Mouse (Mus musculus) testis, postnatal 10 days (tissue): ENCODE measurements around the gene Nrxn2.

Experiments
- DNase-seq: peaks from one replicate; pipeline ENCODE4 v3.0.0; 2021; ENCODE audit warnings: low spot score

Nrxn2 gene

DNA sequence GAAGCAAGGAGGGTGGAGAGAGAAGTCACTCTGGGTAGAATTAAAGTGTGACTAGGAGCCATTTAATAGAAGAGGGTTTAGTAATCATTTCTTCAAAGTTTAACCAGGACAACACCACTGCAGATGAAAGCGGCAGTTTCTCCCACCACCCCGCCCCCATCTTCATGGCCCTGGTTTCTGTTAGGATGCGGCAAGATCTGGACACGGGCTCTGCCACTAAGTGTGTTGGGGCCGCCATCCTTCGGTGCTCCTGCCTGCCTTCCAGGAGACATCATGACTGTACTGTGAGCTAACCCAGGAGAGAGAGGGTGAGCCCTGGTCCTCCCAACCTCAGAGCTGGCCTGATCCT, 124.5 kb downstream of the Nrxn2 start:
- DNase-seq: no peak

DNA sequence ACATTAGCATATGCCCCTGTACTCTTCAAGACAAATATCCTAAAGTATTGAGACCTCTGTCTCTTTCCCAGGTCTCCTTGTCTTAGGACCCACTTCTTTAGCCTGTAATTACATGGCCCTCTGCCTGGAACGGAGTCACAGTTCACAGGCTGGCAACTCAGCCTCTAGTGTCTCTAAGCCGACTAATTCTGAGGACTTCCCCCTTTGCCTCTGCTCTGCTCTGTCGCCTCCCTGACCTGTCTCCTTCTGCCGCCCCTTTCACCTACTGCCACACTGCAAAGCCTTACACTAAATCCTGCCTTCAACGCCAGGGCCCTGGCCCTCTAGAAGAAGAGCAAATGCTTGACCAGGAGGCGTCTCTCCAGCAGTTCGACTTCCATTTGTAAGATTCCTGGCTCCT, 125.0 kb downstream of the Nrxn2 start:
- no peak for DNase-seq

DNA sequence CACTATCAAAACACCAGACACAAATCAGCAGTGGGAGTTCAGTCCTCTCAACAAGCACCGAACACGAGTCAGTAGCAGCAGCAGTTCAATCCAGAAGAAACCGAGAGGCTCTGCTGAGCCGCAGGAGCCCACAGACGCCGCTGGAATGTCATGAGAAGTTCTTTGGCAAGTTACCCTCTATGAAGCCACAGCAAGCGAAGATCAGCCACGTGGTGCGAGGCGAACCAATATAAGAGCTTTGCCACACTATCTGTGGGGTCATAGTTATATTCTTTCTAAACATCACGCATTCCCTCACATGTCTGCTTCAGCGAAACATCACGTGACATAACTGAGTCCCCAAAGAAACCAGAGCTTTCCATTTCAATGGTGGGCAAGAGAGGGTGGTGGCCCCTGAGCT, 126.2 kb downstream of the Nrxn2 start:
- DNase-seq: no peak

DNA sequence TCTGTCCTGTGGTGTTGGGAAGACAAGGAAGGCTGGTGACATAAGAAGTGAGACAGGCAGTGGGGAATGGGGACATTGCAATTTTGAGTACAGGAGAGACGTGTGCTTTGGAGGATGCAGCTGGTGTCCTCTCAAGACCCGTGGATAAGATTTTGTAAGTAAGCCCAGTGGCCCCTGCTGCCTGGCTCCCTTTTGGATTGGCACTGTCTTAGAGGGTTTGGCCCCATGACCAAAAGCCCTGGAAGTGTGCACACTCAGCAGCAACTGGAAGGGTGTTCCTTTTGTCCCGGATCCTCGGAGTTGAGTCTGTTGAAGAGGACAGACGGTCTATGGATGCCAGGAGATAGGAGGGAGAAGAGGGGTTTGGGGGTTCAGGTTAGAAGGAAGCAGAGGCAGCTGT, 127.0 kb downstream of the Nrxn2 start:
- no peak for DNase-seq

DNA sequence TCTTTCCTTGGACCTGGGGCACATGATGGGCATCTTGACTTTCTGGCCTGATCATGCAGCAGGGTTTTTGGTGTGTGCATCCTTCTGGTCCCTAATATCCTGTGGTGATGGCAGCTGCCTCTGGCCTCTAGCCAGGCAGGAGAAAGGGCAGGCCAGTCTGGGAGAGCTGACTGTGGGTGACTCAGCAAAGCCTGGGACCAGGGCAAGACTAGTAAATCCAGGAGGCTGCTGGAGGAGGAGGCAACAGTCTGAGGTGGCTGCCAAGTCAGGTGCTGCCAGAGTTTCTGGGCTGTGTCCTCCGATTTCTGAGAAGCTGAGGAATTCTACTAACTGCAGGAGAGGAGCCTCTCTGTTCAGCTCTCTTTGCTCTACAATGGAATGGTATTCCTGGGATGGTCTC, 127.6 kb downstream of the Nrxn2 start:
- DNase-seq: no peak

DNA sequence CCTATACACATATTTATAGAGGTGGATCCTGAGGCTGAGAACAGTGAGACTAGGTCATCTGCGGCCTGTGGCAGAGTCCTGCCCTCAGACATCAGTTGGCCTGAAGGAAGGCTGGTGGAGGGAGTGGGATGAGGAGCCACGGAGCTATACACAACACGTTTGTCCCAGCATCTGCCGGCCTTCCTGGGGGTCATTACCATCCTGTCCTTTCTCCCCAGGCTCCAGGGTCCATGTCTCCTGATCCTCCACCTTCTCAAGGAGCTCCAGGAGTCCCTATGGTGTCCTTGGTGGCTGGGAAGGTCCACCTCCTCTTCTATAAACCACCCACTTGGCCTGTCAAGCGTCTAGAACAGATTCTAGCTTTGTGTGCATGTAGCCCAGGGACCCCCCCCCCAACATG, 129.3 kb downstream of the Nrxn2 start:
- DNase-seq: no peak

DNA sequence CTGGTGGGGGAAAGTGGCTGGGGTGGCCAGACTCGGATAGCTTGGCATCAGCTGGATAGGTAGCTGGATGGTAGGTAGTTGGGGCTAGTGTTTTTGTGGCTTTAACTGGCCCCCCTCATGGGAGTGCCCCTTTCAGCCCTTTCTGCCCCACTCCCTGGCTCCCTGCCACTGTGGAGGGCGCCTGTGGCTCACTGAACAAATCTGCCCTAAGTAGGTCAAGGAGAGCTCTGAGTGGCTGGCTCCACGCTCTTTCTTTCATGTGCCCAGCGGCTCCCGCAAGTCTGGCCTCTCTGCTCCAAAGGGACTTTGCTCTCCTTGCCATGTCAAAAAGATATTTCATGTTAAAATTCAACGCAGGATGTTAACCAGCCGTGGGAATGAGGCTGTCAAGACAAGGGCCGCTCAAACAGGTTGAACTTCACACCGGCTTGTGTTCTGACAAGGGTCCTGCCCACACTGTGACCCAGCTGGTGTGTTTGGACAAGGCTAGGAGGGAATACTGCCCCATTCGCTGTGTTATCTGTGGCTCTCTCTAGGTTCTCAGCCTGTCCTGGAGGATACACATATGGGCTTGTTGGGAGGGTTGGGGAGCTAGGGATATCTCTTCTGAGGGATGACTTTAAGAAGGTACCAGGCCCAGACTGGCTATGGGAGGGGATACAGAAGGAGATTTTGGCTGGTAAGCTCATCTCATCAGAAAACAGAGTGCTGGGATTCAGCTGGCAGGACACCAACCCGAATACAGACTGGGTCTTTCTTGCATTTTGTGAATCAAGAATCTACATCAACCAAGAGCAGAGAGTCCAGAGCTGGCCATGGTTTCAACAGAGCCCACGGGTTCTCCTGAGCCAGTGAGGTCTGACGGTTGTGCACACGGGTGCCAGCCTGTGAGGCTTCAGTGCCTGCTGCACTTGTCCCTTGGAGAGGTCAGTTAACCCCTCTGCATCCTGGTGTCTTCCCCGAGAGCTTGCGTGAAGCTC, 130.2 kb downstream of the Nrxn2 start:
- no peak for DNase-seq

DNA sequence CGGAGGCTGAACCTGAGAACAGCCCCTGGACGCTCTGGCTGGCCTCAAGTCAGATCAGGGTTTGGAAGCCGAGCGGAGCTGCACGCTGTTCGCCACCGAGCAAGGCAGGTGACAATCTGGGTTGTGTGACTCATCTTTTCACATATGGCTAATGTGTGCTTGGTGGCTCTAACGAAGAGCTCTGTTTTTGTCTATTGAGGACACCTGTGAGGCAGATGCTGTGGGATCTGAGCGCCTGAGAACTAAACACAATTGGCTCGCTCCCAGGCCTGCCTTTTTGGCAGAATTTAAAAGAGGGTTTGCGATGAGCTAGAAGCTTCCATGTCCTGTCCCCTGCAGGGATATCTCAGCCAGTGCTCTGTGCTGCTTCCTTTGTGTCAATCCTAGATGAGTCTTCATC, 131.0 kb downstream of the Nrxn2 start:
- no peak for DNase-seq

DNA sequence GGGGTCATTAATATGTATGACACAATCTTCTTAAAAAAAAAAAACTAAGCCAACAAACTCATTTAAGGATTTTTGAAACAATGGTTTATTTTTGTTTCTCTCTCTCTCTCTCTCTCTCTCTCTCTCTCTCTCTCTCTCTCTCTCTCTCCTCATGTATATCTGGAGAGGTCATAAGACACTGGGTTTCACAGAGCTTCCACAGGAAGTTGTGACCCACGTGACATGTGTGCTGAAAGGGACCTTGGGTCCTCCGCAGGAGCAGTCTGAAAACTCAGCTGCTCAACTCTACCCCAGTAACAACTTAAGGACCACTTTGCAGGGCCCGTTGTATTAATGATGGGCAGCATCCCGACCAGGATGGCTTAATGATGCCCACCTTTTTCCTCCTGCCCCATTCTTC, 132.7 kb downstream of the Nrxn2 start:
- DNase-seq: no peak

DNA sequence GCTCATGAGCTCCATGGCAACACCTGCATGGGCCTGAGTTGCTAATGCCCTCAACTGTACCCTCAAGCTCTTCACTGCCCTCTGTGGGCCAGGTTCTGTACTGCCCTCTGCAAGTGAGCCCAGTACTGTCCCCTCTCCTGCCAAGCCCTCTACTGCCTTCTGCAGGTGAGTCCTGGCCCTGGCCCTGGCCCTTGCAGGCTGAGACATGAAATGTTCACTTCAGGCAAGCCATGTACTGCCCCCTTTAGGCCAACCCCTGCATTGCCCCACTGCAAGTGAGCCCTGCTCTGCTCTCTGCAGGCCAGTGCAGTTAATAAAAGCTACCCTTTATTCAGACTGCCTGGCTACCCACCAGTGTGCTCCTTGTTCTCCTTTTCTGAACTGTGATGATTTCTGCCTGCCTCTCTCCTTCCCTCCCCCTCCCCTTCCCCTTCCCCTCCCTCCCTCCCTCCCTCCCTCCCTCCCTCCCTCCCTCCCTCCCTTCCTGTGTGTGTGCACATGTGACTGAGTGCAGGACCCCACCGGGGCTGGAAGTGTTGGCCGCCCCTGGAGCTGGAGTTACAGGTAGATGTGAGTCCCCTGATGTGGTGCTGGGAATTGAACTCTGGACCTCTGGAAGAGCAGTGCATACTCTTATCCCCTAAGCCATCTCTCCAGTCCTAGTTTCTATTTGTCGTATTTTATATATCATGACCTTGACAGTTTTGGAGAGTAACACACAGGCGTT, 133.9 kb downstream of the Nrxn2 start:
- peak; percentile 62 for DNase-seq

DNA sequence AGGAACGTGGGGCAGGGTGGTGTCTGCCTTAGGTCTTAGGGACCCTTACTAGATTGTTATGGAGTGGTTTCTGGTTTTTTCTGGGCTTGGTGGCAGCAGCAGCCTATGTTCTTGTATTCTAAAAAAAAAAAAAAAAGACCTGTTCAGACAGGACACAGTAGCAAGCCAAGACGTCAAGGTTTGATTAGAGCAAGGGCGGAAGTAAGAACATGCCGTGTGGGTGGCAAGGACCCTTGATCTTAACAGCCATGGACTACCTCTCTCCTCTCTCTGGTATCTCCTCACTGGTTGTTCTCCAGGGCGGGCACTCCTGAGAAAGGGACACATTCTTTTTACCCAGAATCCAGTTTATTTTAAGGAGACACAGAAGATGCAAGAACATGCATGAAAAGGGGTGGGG, 134.6 kb downstream of the Nrxn2 start:
- no peak for DNase-seq

DNA sequence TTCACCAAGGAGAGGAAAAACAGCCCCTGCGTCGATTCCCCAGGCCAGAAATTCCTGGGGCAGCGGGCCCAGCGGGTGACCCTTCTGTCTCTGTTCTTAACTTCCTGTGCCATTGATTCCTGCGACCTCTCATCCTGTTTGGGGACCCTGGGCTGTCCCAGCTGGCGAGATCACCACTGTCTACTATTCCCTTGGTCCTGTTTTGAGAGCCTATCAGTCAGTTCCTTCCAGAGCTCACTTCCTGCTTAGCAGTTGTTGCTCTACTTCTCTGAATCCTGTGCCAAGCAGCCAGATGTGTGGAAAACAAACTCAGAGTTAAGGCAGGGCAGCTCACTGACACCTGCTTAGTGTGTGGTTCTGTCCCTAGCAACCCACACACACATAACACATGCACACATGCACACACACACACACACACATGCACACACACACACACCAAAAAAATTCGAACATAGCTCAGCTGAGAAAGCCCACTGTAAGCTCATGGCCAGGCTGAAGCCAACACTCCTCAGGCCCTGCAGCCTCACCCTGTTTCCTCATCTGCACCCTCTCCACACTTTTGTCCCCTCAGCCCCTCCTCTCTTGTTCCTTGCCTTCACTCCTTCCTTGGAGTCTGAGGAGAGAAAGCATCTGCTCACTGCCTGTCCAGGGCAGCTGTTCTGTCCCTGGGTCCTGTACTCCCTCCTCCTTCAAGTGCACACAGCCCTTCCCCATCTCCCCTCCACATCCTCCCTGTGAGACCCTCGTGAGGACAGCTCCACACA, 135.5 kb downstream of the Nrxn2 start:
- no peak for DNase-seq

DNA sequence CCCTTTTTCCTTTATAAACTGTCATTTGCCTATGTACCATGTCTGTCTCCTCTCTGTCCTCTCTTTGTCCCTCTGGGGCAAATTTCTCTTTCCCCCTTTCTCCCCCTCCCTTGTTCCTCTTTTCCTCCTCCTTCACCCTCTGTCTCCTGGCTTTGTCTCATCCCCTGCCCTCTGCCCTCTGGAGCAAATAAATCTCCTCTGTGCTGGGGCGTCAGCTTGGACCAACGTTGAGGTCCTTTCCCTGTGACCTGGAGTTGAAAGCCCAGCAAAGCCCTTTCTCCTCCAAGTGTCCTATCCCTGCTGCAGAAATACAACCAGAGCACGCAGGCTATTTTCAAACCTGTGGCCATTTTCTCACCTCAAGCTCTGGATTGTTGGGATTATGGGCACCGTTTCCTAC, 141.0 kb downstream of the Nrxn2 start:
- no peak for DNase-seq

DNA sequence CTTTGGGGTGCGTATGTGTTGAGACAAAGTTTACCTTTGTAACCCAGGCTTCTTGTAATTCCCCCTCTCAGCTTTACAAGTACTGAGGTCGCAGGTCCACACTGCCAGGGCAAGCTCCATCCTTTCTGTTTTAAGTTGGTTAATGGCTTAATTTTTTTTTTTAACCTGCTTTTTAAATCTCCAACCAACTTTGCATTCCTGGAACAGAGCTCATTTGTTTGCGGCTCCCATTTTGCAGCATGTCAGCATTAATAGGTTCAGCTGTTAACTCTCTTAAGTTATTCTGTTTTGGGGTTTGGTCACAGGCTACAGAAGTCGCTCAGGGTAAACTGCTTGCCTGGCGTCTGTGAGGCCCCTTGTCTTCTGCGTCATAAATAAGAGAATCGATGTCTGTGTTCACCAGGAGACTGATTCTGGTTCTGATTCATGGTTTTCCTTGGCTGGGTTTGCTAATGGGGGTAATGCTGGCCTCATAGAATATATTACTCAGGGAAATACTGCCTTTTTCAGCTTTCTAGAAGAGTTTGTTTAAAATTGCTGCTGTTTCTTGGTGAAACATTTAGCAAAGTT, 141.8 kb downstream of the Nrxn2 start:
- DNase-seq: no peak

DNA sequence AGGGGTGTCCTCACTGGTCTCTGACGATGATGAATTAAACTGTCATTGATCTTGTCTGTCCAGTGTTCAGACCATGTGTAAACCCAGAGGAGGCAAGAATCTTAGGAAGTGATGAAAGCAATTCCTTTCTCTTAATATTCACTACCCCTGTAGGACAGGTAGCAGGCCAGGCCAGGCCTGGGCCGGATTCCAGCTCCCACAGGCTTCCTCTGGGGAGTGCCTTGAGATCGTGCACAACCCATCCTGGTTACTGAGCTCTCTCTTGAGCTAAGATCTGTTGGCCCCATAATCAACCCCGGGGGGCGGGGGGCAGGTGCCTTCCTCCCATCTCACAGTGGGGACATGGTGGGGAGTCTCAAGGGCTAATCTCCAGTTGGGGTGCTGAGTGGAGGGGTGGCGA, 146.6 kb downstream of the Nrxn2 start:
- no peak for DNase-seq

DNA sequence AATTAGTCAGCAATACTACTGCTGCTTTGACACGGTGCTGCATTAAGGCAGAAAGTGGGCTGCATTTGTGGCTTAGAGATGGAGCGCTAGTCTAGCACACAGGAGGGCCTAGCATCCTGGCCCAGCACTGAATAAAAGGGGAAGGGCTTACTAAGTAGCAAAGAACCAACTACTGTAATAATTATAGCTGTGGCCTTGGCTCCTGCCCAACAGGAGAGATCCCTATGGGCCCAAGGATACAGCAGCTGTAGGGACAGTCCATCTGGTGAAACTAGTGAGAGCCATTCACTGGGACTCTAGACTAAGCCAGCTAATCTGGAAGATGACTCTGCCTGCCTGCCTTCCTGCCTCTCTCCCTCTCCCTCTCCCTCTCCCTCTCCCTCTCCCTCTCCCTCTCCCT, 147.9 kb downstream of the Nrxn2 start:
- no peak for DNase-seq

DNA sequence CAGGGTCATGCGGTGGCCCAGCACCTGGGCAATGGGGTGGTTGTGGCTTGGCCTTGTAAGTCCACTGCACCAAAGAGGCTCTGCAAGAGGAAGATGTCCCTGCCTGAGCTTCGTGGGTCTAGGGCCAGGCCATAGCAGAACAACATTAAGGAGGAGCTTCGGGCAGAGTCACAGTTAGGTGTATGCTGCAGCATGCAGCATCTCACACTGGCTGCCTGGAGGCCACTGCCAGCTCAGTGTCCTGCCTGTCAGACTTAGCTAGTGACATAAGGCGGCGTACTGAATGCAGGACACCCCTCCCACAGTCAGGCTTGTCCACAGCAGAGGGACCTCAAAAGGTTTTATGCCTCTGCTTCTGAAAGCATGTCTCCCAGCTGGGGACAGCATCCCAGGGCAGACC, 150.5 kb downstream of the Nrxn2 start:
- DNase-seq: no peak

DNA sequence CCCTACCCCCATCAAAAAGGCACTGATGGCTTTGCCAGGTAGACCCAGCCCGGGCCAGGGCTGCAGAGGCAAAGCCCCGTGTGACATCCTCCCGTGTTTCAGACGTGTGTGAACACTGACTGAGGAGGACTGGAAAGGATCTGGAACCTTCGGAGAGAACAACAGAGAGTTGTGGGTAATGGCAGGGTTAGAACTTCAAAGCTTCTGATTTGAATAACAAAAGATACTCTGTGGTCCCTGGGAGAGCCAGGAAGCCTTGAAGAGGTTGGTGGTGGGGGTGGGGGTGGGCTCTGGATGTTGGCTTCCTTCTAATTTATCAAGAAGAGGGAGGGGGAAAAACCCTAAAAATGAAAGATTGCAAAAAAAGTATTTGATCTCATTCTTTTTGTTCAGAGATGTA, 151.0 kb downstream of the Nrxn2 start:
- no peak for DNase-seq

DNA sequence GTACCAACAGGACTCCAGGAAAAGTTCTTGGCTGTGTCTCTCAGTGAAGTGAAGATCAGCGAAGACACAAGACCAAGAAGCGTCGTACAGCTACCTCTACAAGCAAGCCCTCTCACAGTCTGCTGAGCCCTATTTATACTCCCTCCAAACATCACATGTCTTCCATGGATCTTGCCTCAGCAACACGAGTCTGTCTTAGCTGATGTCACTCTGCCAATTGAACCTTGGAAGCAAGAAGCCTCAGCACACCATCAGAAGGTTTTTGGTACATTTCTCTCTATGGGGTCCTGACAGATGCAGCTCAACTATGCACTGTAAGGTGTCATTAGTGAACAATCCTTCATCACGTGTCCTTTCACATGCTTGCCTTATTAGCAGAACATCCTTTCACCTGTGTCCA, 152.9 kb downstream of the Nrxn2 start:
- no peak for DNase-seq

DNA sequence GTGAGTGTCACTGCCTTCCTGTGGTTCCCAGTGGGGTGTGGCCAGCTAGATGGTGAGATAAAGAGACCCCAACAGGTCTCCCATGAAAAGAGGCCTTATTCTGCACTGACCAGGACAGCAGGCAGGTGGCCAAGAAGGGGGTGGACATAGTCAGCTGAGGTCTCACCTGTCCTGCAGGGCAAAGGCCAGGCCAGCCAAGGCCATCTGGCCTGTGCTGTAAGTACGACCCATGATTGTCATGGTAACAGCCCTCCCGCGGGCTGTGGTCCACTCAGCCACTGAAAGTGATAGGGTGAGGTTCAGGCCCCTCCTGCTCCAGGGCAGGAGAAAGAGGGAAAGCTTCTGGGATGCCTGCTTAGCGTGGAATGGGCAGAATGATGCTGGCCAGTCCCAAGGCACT, 153.5 kb downstream of the Nrxn2 start:
- DNase-seq: no peak
